Mouse (Mus musculus): Measurements from ENCODE around the gene Cdc6.

DNA sequence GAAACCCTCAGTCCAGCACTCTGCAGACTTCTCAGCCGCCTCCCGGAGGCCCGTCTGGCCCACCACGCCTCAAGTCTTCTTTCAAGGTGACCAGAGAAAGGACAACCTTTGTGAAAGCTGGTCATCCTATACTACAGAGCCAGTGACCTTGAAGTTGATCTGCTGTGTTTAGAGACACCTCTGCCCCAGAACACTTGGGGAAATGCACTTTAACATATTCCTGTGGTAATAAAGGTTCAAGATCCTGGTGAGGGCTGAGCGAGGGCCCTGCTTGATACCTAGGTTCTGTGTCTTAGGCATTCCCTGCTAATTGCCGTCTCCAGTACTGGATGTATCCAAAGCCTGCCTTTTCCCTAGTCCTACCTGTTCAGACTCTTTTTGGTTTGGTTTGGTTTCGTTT lies 19.0 kb downstream of the Cdc6 start:
- TF ChIP-seq CTCF (IDR thresholded peaks at IDR 0.05; ENCODE audit: extremely low read depth, insufficient read depth, insufficient read length, insufficient replicate concordance), result no peak
- TF ChIP-seq POLR2A (IDR thresholded peaks at IDR 0.05; ENCODE audit: low read depth, low read length), result no peak
